Mouse (Mus musculus) gastrocnemius, postnatal 36 days (tissue): ENCODE measurements around the gene Ddx24. TPM values are rescaled to one million over a fixed set of nuclear protein-coding genes. Genes with fewer than 3 reads are reported as not detected.

ENCODE experiments used
- total RNA-seq, 2 experiments: library from RNA; stranded (reverse); gene quantifications; 2 replicates each; pipeline ENCODE4 v1.2.3; 2021

Ddx24 gene
- total RNA-seq, 2 experiments from 2014 or later, result 51.2 to 66.7 TPM

Other genes starting within 250 kb of the Ddx24 start
- 10 to 100 TPM; 19.0 to 37.2 TPM for gene Prima1, start 183.7 kb downstream of the Ddx24 start, total RNA-seq
- not detected for gene Fam181a, start 114.9 kb downstream of the Ddx24 start, total RNA-seq
- 100 to 1,000 TPM; 344 to 526 TPM for gene Asb2, start 69.8 kb downstream of the Ddx24 start, total RNA-seq
- gene Otub2, start 37.1 kb downstream of the Ddx24 start, total RNA-seq, result 1 to 10 TPM; 1.8 to 4.5 TPM
- under 1 TPM in 1 of 2 experiments, not detected in 1; 0.71 TPM for gene 9330161L09Rik, start 18.0 kb downstream of the Ddx24 start, total RNA-seq
- 10 to 100 TPM; 48.9 to 70.6 TPM for gene Ifi27, start 8.4 kb upstream of the Ddx24 start, total RNA-seq
- gene Ifi27l2a, start 17.9 kb upstream of the Ddx24 start, total RNA-seq, result 10 to 100 TPM in 1 of 2 experiments, 1 to 10 TPM in 1; 7.6 to 33.2 TPM
- not detected for gene Ifi27l2b, start 31.4 kb upstream of the Ddx24 start, total RNA-seq
- gene Ppp4r4, start 106.5 kb upstream of the Ddx24 start, total RNA-seq, result under 1 TPM; 0.15 to 0.25 TPM
- gene Serpina10, start 205.6 kb upstream of the Ddx24 start, total RNA-seq, result not detected
- not detected for gene Serpina6, start 231.4 kb upstream of the Ddx24 start, total RNA-seq